Mouse (Mus musculus) layer of hippocampus, postnatal 14 days (tissue): ENCODE data around the gene Tmem59l. TPM values are rescaled to one million over a fixed set of nuclear protein-coding genes. Genes with fewer than 3 reads are reported as not detected.

Experiments
- total RNA-seq, 2 experiments: library from RNA; stranded (reverse); gene quantifications; 2 replicates each; pipeline ENCODE4 v1.2.3; 2021

Gene Tmem59l
- total RNA-seq, 2 experiments from 2014 or later = 251 to 263 TPM

Other genes with a start within 250 kb of the Tmem59l start
- 10 to 100 TPM; 75.5 to 84.3 TPM for gene Homer3, start 204.5 kb downstream of the Tmem59l start, total RNA-seq
- 10 to 100 TPM; 41.4 to 53.6 TPM for gene Ddx49, start 184.9 kb downstream of the Tmem59l start, total RNA-seq
- gene Cope, start 184.8 kb downstream of the Tmem59l start, total RNA-seq = 100 to 1,000 TPM; 134 to 148 TPM
- 100 to 1,000 TPM; 107 to 119 TPM for gene Cers1, start 171.6 kb downstream of the Tmem59l start, total RNA-seq
- gene Gdf1, start 157.5 kb downstream of the Tmem59l start, total RNA-seq = 10 to 100 TPM; 11.2 to 22.7 TPM
- gene Upf1, start 134.1 kb downstream of the Tmem59l start, total RNA-seq = 10 to 100 TPM; 50.3 to 54.9 TPM
- under 1 TPM; 0.21 to 0.30 TPM for gene Comp, start 113.8 kb downstream of the Tmem59l start, total RNA-seq
- 100 to 1,000 TPM; 128 to 135 TPM for gene Crtc1, start 47.8 kb downstream of the Tmem59l start, total RNA-seq
- gene Klhl26, start 10.4 kb downstream of the Tmem59l start, total RNA-seq = 10 to 100 TPM; 44.7 to 45.5 TPM
- 10 to 100 TPM; 21.8 to 24.2 TPM for gene Crlf1, start 5.8 kb upstream of the Tmem59l start, total RNA-seq
- 100 to 1,000 TPM in 1 of 2 experiments, 10 to 100 TPM in 1; 83.2 to 103 TPM for gene Rex1bd, start 19.4 kb upstream of the Tmem59l start, total RNA-seq
- gene Uba52, start 23.4 kb upstream of the Tmem59l start, total RNA-seq = 1,000 to 10,000 TPM; 1,048 to 1,082 TPM
- gene Fkbp8, start 40.4 kb upstream of the Tmem59l start, total RNA-seq = 100 to 1,000 TPM; 412 to 417 TPM
- 10 to 100 TPM; 39.5 to 40.3 TPM for gene Kxd1, start 40.6 kb upstream of the Tmem59l start, total RNA-seq
- gene Ell, start 52.1 kb upstream of the Tmem59l start, total RNA-seq = 10 to 100 TPM; 18.7 TPM
- gene Isyna1, start 107.0 kb upstream of the Tmem59l start, total RNA-seq = 10 to 100 TPM; 38.8 to 46.1 TPM
- 100 to 1,000 TPM; 253 to 259 TPM for gene Ssbp4, start 121.5 kb upstream of the Tmem59l start, total RNA-seq
- 1 to 10 TPM; 1.1 to 1.4 TPM for gene Lrrc25, start 128.8 kb upstream of the Tmem59l start, total RNA-seq
- gene Gdf15, start 145.1 kb upstream of the Tmem59l start, total RNA-seq = not detected
- 10 to 100 TPM; 25.9 to 30.8 TPM for gene Pgpep1, start 173.0 kb upstream of the Tmem59l start, total RNA-seq
- gene Lsm4, start 185.9 kb upstream of the Tmem59l start, total RNA-seq = 10 to 100 TPM; 67.8 to 71.7 TPM
- gene Jund, start 211.6 kb upstream of the Tmem59l start, total RNA-seq = 100 to 1,000 TPM; 163 to 179 TPM
- under 1 TPM in 1 of 2 experiments, not detected in 1; 0.14 TPM for gene Iqcn, start 216.1 kb upstream of the Tmem59l start, total RNA-seq
- not detected for gene Gm3336, start 231.2 kb upstream of the Tmem59l start, total RNA-seq
- under 1 TPM; 0.81 to 0.91 TPM for gene Pde4c, start 236.4 kb upstream of the Tmem59l start, total RNA-seq